Comparison of ENCODE assay signal across 8 mouse cellular contexts in genomic region chr16:71247516-71248139, GRCm38 (mm10).
A peak's percentile ranks its signal among the peaks of the same experiment; 100 is the strongest.
DNase-seq lines count a peak whose midpoint lies in the region; ATAC-seq and TF ChIP-seq lines count a peak whose summit lies in the region.

No protein-coding gene starts in this region.

- no peaks in the 10 kb centered on the region for H3K36me3 ChIP-seq in forebrain, embryonic 11.5 days (ENCODE audit: control insufficient read depth, insufficient read depth, low read length)
- no peaks in the 10 kb centered on the region for H3K36me3 ChIP-seq in liver, embryonic 13.5 days

- H3K27ac ChIP-seq in bone marrow macrophage, adult 2 months (ENCODE audit: insufficient read depth, low read depth, low read length) = no peak overlapping the region
- H3K27ac ChIP-seq in forebrain, embryonic 11.5 days (ENCODE audit: low read depth, low read length) = no peak overlapping the region
- no peak overlapping the region for H3K27ac ChIP-seq in liver, embryonic 13.5 days

- H3K4me1 ChIP-seq in bone marrow macrophage, adult 2 months (ENCODE audit: control insufficient read depth, insufficient read depth, low read length) = no peaks in the 10 kb centered on the region
- H3K4me1 ChIP-seq in forebrain, embryonic 11.5 days (replicated peaks; ENCODE audit: control insufficient read depth, insufficient read depth, low read length) = no peaks in the 10 kb centered on the region
- H3K4me1 ChIP-seq in liver, embryonic 13.5 days (replicated peaks) = no peaks in the 10 kb centered on the region

- TF ChIP-seq CTCF in bone marrow macrophage, adult 2 months (IDR thresholded peaks at IDR 0.05; ENCODE audit: low read depth, low read length) = peak; percentile 62; the same call in 1 of the 2 replicates

- 36% methylated on average over 9 of the region's 9 CpGs for WGBS in forebrain, embryonic 11.5 days
- WGBS in liver, embryonic 13.5 days (ENCODE audit: insufficient replicate concordance) = 31% methylated on average over 9 of the region's 9 CpGs

- no peak overlapping the region for H3K4me3 ChIP-seq in bone marrow macrophage, adult 2 months (ENCODE audit: insufficient read depth, low read length)
- no peak overlapping the region for H3K4me3 ChIP-seq in forebrain, embryonic 11.5 days (ENCODE audit: low read depth, low read length)
- H3K4me3 ChIP-seq in liver, embryonic 13.5 days (replicated peaks) = no peak overlapping the region

- peak; percentile 73; the same call in 1 of the 2 replicates for ATAC-seq in forebrain, embryonic 11.5 days (replicated peaks; ENCODE audit: low FRiP score)
- ATAC-seq in liver, embryonic 13.5 days (ENCODE audit: low read depth) = no peak
- ATAC-seq in erythroblast, adult 5-6 weeks (replicated peaks; ENCODE audit: low FRiP score, poor library complexity, severe bottlenecking) = no peak

- H3K27me3 ChIP-seq in forebrain, embryonic 11.5 days (ENCODE audit: control insufficient read depth, insufficient read depth, low read length) = no peaks in the 10 kb centered on the region
- no peaks in the 10 kb centered on the region for H3K27me3 ChIP-seq in liver, embryonic 13.5 days

- no peak overlapping the region for H3K4me2 ChIP-seq in forebrain, embryonic 11.5 days (ENCODE audit: low read depth, low read length, severe bottlenecking)
- no peak overlapping the region for H3K4me2 ChIP-seq in liver, embryonic 13.5 days

- H3K9ac ChIP-seq in forebrain, embryonic 11.5 days (ENCODE audit: low read length) = no peak overlapping the region
- no peak overlapping the region for H3K9ac ChIP-seq in liver, embryonic 13.5 days

- DNase-seq in thymus, postnatal 0 days (ENCODE audit: low spot score) = peak; percentile 5
- no peak for DNase-seq in thymus, adult 18-20 months
- DNase-seq in forebrain, embryonic 11.5 days (ENCODE audit: low spot score) = peak; percentile 82
- peak; percentile 80 for DNase-seq in kidney, postnatal 10 days
- DNase-seq in liver, embryonic 13.5 days = peak; percentile 2
- peak; percentile 77 for DNase-seq in right cerebral cortex, adult 18-20 months

- no peak for TF ChIP-seq POLR2A in bone marrow macrophage, adult 2 months (IDR thresholded peaks at IDR 0.05; ENCODE audit: borderline replicate concordance, low read depth, low read length)

- H3K9me3 ChIP-seq in forebrain, embryonic 11.5 days (ENCODE audit: control insufficient read depth, low read length) = no peaks in the 10 kb centered on the region
- H3K9me3 ChIP-seq in liver, embryonic 13.5 days (replicated peaks) = no peaks in the 10 kb centered on the region

Comparison
In these comparisons a context has a peak if more than half of its experiments do, and no peak if none do; other contexts are left out.
1. DNase-seq: peak in thymus, postnatal 0 days (single experiment), forebrain, embryonic 11.5 days (single experiment), kidney, postnatal 10 days (single experiment), liver, embryonic 13.5 days (single experiment) and right cerebral cortex, adult 18-20 months (single experiment); none in thymus, adult 18-20 months (0 of 2).